Mouse (Mus musculus) midbrain, embryonic 16.5 days (tissue): ENCODE measurements around the gene Cds2. TPM values are rescaled to one million over a fixed set of nuclear protein-coding genes. Genes with fewer than 3 reads are reported as not detected.
"Not testable (repeated sequence)": the region's sequence is repeated elsewhere in the genome, so short reads cannot be mapped to it uniquely, and the experiment has no call there.

Experiments used
- ATAC-seq: fragments of 200-750 bp; cut with Nextera tagmentation; 2 replicates; pipeline ENCODE4 v1.8.0; 2017; ENCODE audit warnings: moderate TSS enrichment
- H3K27ac ChIP-seq: fragments of 300-500 bp; sonication (generic); 2 replicates; pipeline ENCODE4 v1.5.1; 2014; ENCODE audit warnings: mild to moderate bottlenecking, low read length, mixed read lengths
- H3K27me3 ChIP-seq: fragments of 300-500 bp; sonication (generic); 2 replicates; pipeline ENCODE4 v1.6.1; 2014; ENCODE audit warnings: low read depth, low read length, mixed read lengths; ENCODE audit not compliant: control insufficient read depth, insufficient read depth
- H3K36me3 ChIP-seq: fragments of 300-500 bp; sonication (generic); 2 replicates; pipeline ENCODE4 v1.6.1; 2014; ENCODE audit warnings: mild to moderate bottlenecking, low read length, moderate library complexity, mixed read lengths; ENCODE audit not compliant: control insufficient read depth, insufficient read depth
- H3K4me1 ChIP-seq: fragments of 300-500 bp; sonication (generic); 2 replicates; pipeline ENCODE4 v1.6.1; 2014; ENCODE audit warnings: mild to moderate bottlenecking, low read length, mixed read lengths; ENCODE audit not compliant: control insufficient read depth, insufficient read depth
- H3K4me2 ChIP-seq: fragments of 300-500 bp; sonication (generic); 2 replicates; pipeline ENCODE4 v1.6.1; 2014; ENCODE audit warnings: mild to moderate bottlenecking, low read length, mixed read lengths
- H3K4me3 ChIP-seq: fragments of 300-500 bp; sonication (generic); 2 replicates; pipeline ENCODE4 v1.5.1; 2014; ENCODE audit warnings: low read depth, mild to moderate bottlenecking, low read length, moderate library complexity, mixed read lengths
- H3K9ac ChIP-seq: fragments of 300-500 bp; sonication (generic); 2 replicates; pipeline ENCODE4 v1.6.1; 2014; ENCODE audit warnings: low read depth, low read length, mixed read lengths
- H3K9me3 ChIP-seq: fragments of 300-500 bp; sonication (generic); replicated peaks from 2 replicates; pipeline ENCODE4 v1.6.1; 2014; ENCODE audit warnings: mild to moderate bottlenecking, low read length, mixed read lengths; ENCODE audit not compliant: control insufficient read depth, poor library complexity, severe bottlenecking
- WGBS: fragments of 180-500 bp; shearing (Covaris S2); extraction: QIAGEN DNeasy Blood & Tissue Kit; methylation state at CpG from one replicate; pipeline ENCODE4 v1.1.7; 2014; 5-methylcytosine and 5-hydroxymethylcytosine counted together
- polyA plus RNA-seq: library from polyadenylated mRNA; unstranded; fragments of >200 nt; fragmentation: Nextera tagmentation; extraction: Ambion mirVana; gene quantifications from 2 replicates; pipeline ENCODE4 v1.2.1, GENCODE M21; 2015

Cds2 gene
- polyA plus RNA-seq, 1 experiment from 2014 or later, result 40.1 TPM

DNA sequence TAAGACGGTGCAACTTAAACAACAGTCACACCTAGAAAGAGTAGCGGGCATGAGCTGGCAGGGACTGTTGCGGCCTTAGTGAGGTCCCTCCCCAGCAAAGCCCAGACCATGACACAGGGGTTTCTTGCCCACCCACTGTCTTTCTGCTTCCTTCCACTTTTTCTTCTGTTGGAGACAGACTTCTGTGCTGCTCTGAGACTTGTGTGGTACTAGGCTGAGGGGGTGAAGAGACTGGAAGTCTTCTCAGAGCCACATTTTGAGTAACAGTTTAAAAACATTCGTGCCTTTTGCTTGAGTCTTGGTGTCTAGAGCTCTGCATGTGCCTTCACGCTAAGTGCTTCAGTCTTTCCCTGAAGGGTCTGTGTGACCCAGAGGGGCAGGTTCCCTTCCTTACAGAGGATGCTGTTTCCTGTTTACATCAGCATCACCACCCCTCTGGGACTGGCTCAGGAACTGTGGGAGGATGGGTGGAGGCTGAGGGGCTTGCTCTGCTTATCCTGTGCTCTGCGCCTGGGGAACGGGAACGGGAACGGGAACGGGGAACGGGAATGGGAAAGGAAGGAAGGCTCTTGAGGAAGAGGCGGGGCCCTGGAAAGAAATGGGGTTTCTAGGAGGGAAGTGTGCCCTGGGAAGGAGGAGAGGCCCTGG lies 21.7 kb downstream of the Cds2 start:
- no peak for ATAC-seq
- no peak overlapping the region for H3K4me3 ChIP-seq
- H3K9me3 ChIP-seq, result 0 out of 2 replicates have a peak, but pooled peaks cover 5% of the 10 kb centered on the region
- H3K9ac ChIP-seq, result no peak overlapping the region
- H3K27ac ChIP-seq, result no peak overlapping the region
- H3K4me1 ChIP-seq, result peaks cover 23% of the 10 kb centered on the region
- no peak overlapping the region for H3K4me2 ChIP-seq
- 90% methylated on average over 12 of the region's 12 CpGs for WGBS
- H3K27me3 ChIP-seq, result no peaks in the 10 kb centered on the region
- no peaks in the 10 kb centered on the region for H3K36me3 ChIP-seq

DNA sequence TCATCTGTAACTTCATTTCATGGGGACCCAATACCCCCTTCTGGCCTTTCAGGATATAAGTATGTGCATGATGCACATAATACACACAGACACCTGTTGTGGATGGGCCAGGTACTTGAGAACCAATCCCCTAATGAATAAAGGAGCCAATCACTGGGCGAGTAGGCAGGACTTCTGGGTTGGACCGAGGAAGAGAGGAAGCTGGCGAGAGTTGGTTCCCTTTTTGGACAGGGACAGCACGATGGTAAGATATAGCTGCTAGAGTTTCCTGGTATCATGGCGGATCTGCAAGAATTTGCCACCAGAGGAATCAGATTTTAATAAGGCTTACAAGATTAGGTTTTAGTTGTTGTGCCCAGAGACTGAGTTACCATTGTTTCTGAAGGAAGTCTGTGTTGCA lies 22.8 kb downstream of the Cds2 start:
- not testable (repeated sequence) for H3K36me3 ChIP-seq, H3K27me3 ChIP-seq, H3K9me3 ChIP-seq, H3K4me3 ChIP-seq, H3K9ac ChIP-seq, H3K4me2 ChIP-seq, H3K27ac ChIP-seq, ATAC-seq
- peaks cover 23% of the 10 kb centered on the region for H3K4me1 ChIP-seq
- whole genome bisulfite sequencing, result 99% methylated on average over 5 of the region's 5 CpGs

GRCm38 (mm10) chr2:132286376-132287076 lies 23.6 kb downstream of the Cds2 start:
- Histone ChIP-seq H3K27ac (no peak overlapping the region), H3K4me3 (no peak overlapping the region), H3K9ac (no peak overlapping the region), H3K36me3 (no peaks in the 10 kb centered on the region), H3K9me3 (0 out of 2 replicates have a peak, but pooled peaks cover 5% of the 10 kb centered on the region), H3K27me3 (no peaks in the 10 kb centered on the region), H3K4me1 (peaks cover 24% of the 10 kb centered on the region), H3K4me2 (no peak overlapping the region)
- 87% methylated on average over 9 of the region's 9 CpGs for WGBS
- ATAC-seq, result no peak

DNA sequence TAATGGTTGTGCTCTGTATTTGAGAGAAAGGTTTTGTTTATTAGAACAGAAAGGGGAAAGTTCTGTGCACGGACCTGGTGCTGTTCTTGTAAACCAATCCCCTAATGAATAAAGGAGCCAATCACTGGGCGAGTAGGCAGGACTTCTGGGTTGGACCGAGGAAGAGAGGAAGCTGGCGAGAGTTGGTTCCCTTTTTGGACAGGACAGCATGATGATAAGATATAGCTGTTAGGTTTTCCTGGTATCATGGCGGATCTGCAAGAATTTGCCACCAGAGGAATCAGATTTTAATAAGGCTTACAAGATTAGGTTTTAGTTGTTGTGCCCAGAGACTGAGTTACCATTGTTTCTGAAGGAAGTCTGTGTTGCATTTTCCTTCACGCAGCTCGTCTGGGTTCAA lies 26.3 kb downstream of the Cds2 start:
- H3K4me1 ChIP-seq, result not testable (repeated sequence)
- WGBS, result 89% methylated on average over 5 of the region's 7 CpGs

GRCm38 (mm10) chr2:132290808-132291207 lies 27.9 kb downstream of the Cds2 start:
- peaks cover 8% of the 10 kb centered on the region for H3K4me1 ChIP-seq
- H3K4me2 ChIP-seq, result no peak overlapping the region
- peaks cover 3% of the 10 kb centered on the region for H3K36me3 ChIP-seq
- WGBS, result 70% methylated on average over 6 of the region's 6 CpGs
- no peak overlapping the region for H3K9ac ChIP-seq
- no peak overlapping the region for H3K27ac ChIP-seq
- no peaks in the 10 kb centered on the region for H3K27me3 ChIP-seq
- H3K4me3 ChIP-seq, result no peak overlapping the region
- H3K9me3 ChIP-seq, result 0 out of 2 replicates have a peak, but pooled peaks cover 5% of the 10 kb centered on the region
- no peak for ATAC-seq

More for the DNA sequence above, 26.3 kb downstream of the Cds2 start:
- H3K4me3 ChIP-seq, H3K9me3 ChIP-seq, H3K36me3 ChIP-seq, H3K27me3 ChIP-seq, H3K9ac ChIP-seq, ATAC-seq, H3K27ac ChIP-seq, H3K4me2 ChIP-seq: not testable (repeated sequence)

GRCm38 (mm10) chr2:132291265-132291664 lies 28.3 kb downstream of the Cds2 start:
- H3K9ac ChIP-seq, result no peak overlapping the region
- H3K27me3 ChIP-seq, result no peaks in the 10 kb centered on the region
- 75% methylated on average over 3 of the region's 3 CpGs for WGBS
- peaks cover 5% of the 10 kb centered on the region for H3K36me3 ChIP-seq
- H3K27ac ChIP-seq, result no peak overlapping the region
- no peak overlapping the region for H3K4me2 ChIP-seq
- no peak overlapping the region for H3K4me3 ChIP-seq
- H3K4me1 ChIP-seq, result peaks cover 8% of the 10 kb centered on the region
- 0 out of 2 replicates have a peak, but pooled peaks cover 5% of the 10 kb centered on the region for H3K9me3 ChIP-seq
- ATAC-seq, result no peak

DNA sequence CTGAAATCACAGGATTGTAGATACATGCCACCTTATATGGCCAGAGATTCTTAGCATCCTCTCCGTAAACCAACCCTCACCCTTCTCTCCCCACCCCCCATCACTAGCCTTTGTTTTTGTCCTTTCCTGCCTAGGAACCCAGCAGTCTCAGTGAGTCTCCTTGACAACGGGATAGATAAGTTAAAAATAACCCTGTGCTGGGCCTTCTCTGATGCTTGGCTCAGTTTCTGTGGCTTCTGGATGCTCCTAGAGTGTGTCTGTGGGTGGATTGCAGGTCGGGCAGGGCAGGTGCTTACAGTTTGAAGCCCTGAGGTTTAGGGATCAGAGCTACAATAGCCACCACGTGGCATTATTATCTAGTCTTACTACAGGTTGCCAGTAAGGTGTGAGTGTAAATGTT lies 29.1 kb downstream of the Cds2 start:
- Histone ChIP-seq H3K4me2 (no peak overlapping the region), H3K4me3 (no peak overlapping the region), H3K9me3 (0 out of 2 replicates have a peak, but pooled peaks cover 3% of the 10 kb centered on the region), H3K4me1 (peaks cover 8% of the 10 kb centered on the region), H3K9ac (no peak overlapping the region), H3K36me3 (peaks cover 5% of the 10 kb centered on the region), H3K27ac (0 out of 2 replicates have a peak overlapping the region, but pooled peaks have one; percentile 1), H3K27me3 (no peaks in the 10 kb centered on the region)
- 0 out of 2 replicates have a peak, but pooled peaks have one; percentile 41 for ATAC-seq
- WGBS, result 19% methylated on average over 4 of the region's 4 CpGs

DNA sequence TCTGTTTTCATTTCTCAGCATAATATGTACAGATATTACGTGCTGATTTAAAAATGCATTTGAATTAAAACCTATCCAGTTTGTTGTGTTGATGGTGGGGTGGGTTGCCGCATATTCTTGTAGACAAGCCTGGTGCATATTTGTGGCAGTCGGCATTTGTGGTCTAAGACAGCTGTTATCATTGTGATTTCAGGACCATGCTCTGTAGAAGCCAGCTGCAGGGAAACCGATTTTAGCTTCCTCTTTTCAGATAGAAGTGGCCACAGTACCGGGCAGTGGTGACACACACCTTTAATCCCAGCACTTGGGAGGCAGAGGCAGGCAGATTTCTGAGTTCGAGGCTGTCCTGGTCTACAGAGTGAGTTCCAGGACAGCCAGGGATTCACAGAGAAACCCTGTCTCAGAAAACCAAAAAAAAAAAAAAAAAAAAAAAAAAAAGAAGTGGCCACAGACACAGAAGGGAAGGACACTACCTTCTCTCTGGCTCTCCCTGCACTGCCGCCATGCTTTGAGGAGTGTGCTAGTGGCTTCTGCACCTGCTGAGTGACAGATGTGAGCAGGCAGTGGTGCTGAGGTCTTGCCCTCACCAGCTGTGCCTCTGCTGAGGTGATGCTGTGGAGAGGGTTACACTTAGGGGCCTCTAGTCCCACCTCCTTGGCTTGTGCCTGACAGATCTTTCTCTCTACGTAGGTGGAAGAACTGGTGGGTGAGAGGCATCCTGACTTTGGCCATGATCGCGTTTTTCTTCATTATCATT lies 30.9 kb downstream of the Cds2 start:
- Histone ChIP-seq H3K4me2 (no peak overlapping the region), H3K27me3 (no peaks in the 10 kb centered on the region), H3K36me3 (peaks cover 10% of the 10 kb centered on the region), H3K4me3 (no peak overlapping the region), H3K9me3 (no peaks in the 10 kb centered on the region), H3K27ac (no peak overlapping the region), H3K4me1 (peaks cover 8% of the 10 kb centered on the region), H3K9ac (no peak overlapping the region)
- WGBS, result 94% methylated on average over 10 of the region's 10 CpGs
- ATAC-seq, result no peak
